Mouse (Mus musculus) frontal cortex, adult (tissue): ENCODE results near the gene Mcm6.
"Not testable (repeated sequence)": the region's sequence is repeated elsewhere in the genome, so short reads cannot be mapped to it uniquely, and the experiment has no call there.

Source experiments
- ATAC-seq: cut with Nextera tagmentation; 2 replicates; pipeline ENCODE4 v1.9.2; 2017; ENCODE audit warnings: mild to moderate bottlenecking, moderate library complexity, mixed read lengths; ENCODE audit not compliant: low TSS enrichment

Mcm6 gene

GRCm38 (mm10) chr1:128330313-128330712, 29.2 kb downstream of the Mcm6 start:
- no peak for ATAC-seq

GRCm38 (mm10) chr1:128328218-128328617, 31.2 kb downstream of the Mcm6 start, which contains the start of gene Lct:
Gene Lct (minus strand): TSS chr1:128328318.
- no peak for ATAC-seq

GRCm38 (mm10) chr1:128327165-128327564, 32.3 kb downstream of the Mcm6 start:
- ATAC-seq: no peak

GRCm38 (mm10) chr1:128324776-128325175, 34.7 kb downstream of the Mcm6 start:
- ATAC-seq: no peak

- no peak for ATAC-seq
Measured at GRCm38 (mm10) chr1:128323026-128323643, 36.3 kb downstream of the Mcm6 start.

- ATAC-seq: not testable (repeated sequence)
Measured at GRCm38 (mm10) chr1:128319266-128319665, 40.2 kb downstream of the Mcm6 start.

GRCm38 (mm10) chr1:128314665-128315064, 44.8 kb downstream of the Mcm6 start:
- no peak for ATAC-seq

- no peak for ATAC-seq
Measured at GRCm38 (mm10) chr1:128309043-128309442, 50.4 kb downstream of the Mcm6 start.

- peak; percentile 64 for ATAC-seq
Measured at GRCm38 (mm10) chr1:128303900-128304299, 55.6 kb downstream of the Mcm6 start.

GRCm38 (mm10) chr1:128295717-128296528, 63.5 kb downstream of the Mcm6 start:
- ATAC-seq: peak; percentile 17; the same call in 1 of the 2 replicates

- peak; percentile 46; the same call in 1 of the 2 replicates for ATAC-seq
Measured at GRCm38 (mm10) chr1:128295296-128295695, 64.2 kb downstream of the Mcm6 start.

- peak; percentile 41; the same call in 1 of the 2 replicates for ATAC-seq
Measured at GRCm38 (mm10) chr1:128293524-128293923, 65.9 kb downstream of the Mcm6 start.

GRCm38 (mm10) chr1:128290295-128290694, 69.2 kb downstream of the Mcm6 start:
- ATAC-seq: no peak

GRCm38 (mm10) chr1:128285136-128285535, 74.3 kb downstream of the Mcm6 start:
- no peak for ATAC-seq

- ATAC-seq: no peak
Measured at GRCm38 (mm10) chr1:128284157-128284690, 75.2 kb downstream of the Mcm6 start.

- no peak for ATAC-seq
Measured at GRCm38 (mm10) chr1:128282924-128283323, 76.5 kb downstream of the Mcm6 start.

GRCm38 (mm10) chr1:128281753-128282152, 77.7 kb downstream of the Mcm6 start:
- ATAC-seq: no peak
